ENCODE assay signal across 38 mouse cellular contexts in genomic region chr3:144976091-144976490, GRCm38 (mm10). TPM values are rescaled to one million over a fixed set of nuclear protein-coding genes. Genes with fewer than 3 reads are reported as not detected.
"Had no signal": no experiment of that assay in that cellular context is flagged by ENCODE, and none has a peak within 500 bp of the region (broad histone marks: within the 10 kb centered on the region; RNA-seq: fewer than 3 reads in every experiment).

No protein-coding gene starts in this region.

- H3K27ac ChIP-seq: heart, adult 2 months; hindbrain, embryonic 14.5 days; intestine, embryonic 15.5 days; layer of hippocampus, adult 2 months; limb, embryonic 13.5 days; limb, embryonic 15.5 days; liver, embryonic 12.5 days; liver, embryonic 14.5 days had no signal

- H3K27me3 ChIP-seq: heart, embryonic 12.5 days; intestine, embryonic 15.5 days; limb, embryonic 13.5 days; limb, embryonic 15.5 days; liver, embryonic 12.5 days had no signal

- H3K36me3 ChIP-seq: heart, embryonic 12.5 days; intestine, embryonic 15.5 days; limb, embryonic 13.5 days; limb, embryonic 15.5 days; liver, embryonic 12.5 days had no signal

- H3K4me1 ChIP-seq: heart, embryonic 12.5 days; intestine, embryonic 15.5 days; limb, embryonic 13.5 days; limb, embryonic 15.5 days; liver, embryonic 12.5 days had no signal

- DNase-seq: gastrocnemius, postnatal 14 days; gastrocnemius, postnatal 36 days; heart, adult 11 months; heart, adult 2 months; heart, postnatal 36 days; kidney, adult 18-20 months; kidney, adult 8-10 months; kidney, postnatal 10 days; kidney, postnatal 25 days; kidney, postnatal 4 days; layer of hippocampus, postnatal 36 days; left cerebral cortex, postnatal 4 days had no signal

- H3K9me3 ChIP-seq: heart, embryonic 12.5 days; intestine, embryonic 15.5 days; limb, embryonic 13.5 days; limb, embryonic 15.5 days; liver, embryonic 12.5 days had no signal

- H3K4me3 ChIP-seq: heart, adult 2 months; heart, embryonic 12.5 days; intestine, embryonic 15.5 days; layer of hippocampus, adult 2 months; limb, embryonic 13.5 days; limb, embryonic 15.5 days; liver, embryonic 12.5 days had no signal

RNA-seq across cellular contexts. Expression of gene Clca4a, which starts 1.2 kb away (rescaled TPM):
- total RNA-seq: gastrocnemius, postnatal 14 days; gastrocnemius, postnatal 36 days; heart, adult 2 months; heart, postnatal 14 days; heart, postnatal 36 days; hematopoietic stem cell, adult 5-6 weeks; layer of hippocampus, adult 2 months; layer of hippocampus, postnatal 14 days; layer of hippocampus, postnatal 36 days; left cerebral cortex, adult 18-20 months; left cerebral cortex, adult 8-10 months; left cerebral cortex, postnatal 25 days; left cerebral cortex, postnatal 4 days; liver, adult 2 months had no signal
- polyA plus RNA-seq: gonadal fat pad, adult 2 months; heart, adult 2 months; heart, embryonic 12.5 days; heart, embryonic 14.5 days; hindbrain, embryonic 11.5 days; hindbrain, embryonic 14.5 days; hindbrain, embryonic 16.5 days; inflammation-experienced regulatory T-cells, adult 6 months; intestine, embryonic 15.5 days; kidney, embryonic 14.5 days; kidney, embryonic 16.5 days; limb, embryonic 11.5 days; liver, adult 2 months; liver, embryonic 12.5 days; liver, embryonic 14.5 days had no signal

RNA-seq across cellular contexts. Expression of gene Clca4b, which starts 43.8 kb away (rescaled TPM):
- total RNA-seq: gastrocnemius, adult 18-20 months; gastrocnemius, adult 8-10 months; gastrocnemius, postnatal 14 days; gastrocnemius, postnatal 36 days; heart, adult 2 months; heart, postnatal 14 days; heart, postnatal 36 days; hematopoietic stem cell, adult 5-6 weeks; layer of hippocampus, adult 2 months; layer of hippocampus, postnatal 14 days; layer of hippocampus, postnatal 36 days; left cerebral cortex, adult 18-20 months; left cerebral cortex, adult 8-10 months; left cerebral cortex, postnatal 10 days; left cerebral cortex, postnatal 25 days; left cerebral cortex, postnatal 4 days; liver, adult 2 months had no signal
- polyA plus RNA-seq: heart, adult 2 months; heart, embryonic 12.5 days; heart, embryonic 14.5 days; hindbrain, embryonic 11.5 days; hindbrain, embryonic 14.5 days; hindbrain, embryonic 16.5 days; inflammation-experienced regulatory T-cells, adult 6 months; kidney, embryonic 14.5 days; kidney, embryonic 16.5 days; limb, embryonic 11.5 days; limb, embryonic 13.5 days; limb, embryonic 15.5 days; liver, adult 2 months; liver, embryonic 12.5 days; liver, embryonic 14.5 days had no signal

RNA-seq across cellular contexts. Expression of gene Clca1, which starts 56.5 kb away (rescaled TPM):
- total RNA-seq: gastrocnemius, adult 18-20 months; gastrocnemius, adult 8-10 months; gastrocnemius, postnatal 14 days; gastrocnemius, postnatal 36 days; heart, adult 2 months; heart, postnatal 36 days; hematopoietic stem cell, adult 5-6 weeks; layer of hippocampus, adult 2 months; layer of hippocampus, postnatal 14 days; layer of hippocampus, postnatal 36 days; left cerebral cortex, adult 18-20 months; left cerebral cortex, adult 8-10 months; left cerebral cortex, postnatal 10 days; left cerebral cortex, postnatal 25 days; left cerebral cortex, postnatal 4 days; liver, adult 2 months had no signal
- polyA plus RNA-seq: heart, embryonic 12.5 days; hindbrain, embryonic 11.5 days; hindbrain, embryonic 14.5 days; hindbrain, embryonic 16.5 days; inflammation-experienced regulatory T-cells, adult 6 months; liver, embryonic 14.5 days had no signal
